Mouse (Mus musculus): ENCODE measurements around the gene Fgl2.

DNA sequence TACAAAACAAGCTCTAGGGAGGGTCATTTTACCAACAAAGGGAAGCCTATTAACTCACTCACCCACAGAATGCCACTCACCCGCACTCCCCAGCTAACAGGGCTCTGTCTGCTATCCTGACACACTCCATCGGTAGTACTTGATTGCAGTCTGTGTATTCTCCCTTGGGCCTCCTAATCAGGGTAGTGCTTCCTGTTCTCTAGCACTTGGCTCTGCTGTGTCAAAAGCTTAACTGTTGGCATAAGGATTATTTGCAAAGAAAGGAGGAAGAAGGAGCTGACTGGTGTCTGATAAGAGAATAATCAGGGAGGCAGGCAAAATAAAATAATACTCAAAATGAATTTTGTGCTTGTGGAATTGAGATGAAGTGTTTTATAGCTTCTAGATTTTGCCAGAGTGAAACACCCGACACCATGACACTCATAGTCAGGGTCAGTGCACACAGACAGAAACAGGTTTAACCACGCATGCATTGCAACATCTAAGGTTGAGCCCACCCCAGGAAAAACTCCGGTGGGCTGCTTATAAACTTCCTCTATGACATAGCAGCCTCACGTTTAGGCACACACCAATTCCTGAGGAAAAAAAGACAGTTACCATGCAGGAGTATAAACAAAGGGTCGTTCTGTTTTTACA lies 22.9 kb downstream of the Fgl2 start:
- TF ChIP-seq CTCF (IDR thresholded peaks at IDR 0.05; ENCODE audit: insufficient read depth, low read length), result no peak
- TF ChIP-seq POLR2A (IDR thresholded peaks at IDR 0.05; ENCODE audit: borderline replicate concordance, extremely low read depth, low read depth, low read length), result no peak
